ENCODE assay signal across 8 mouse cellular contexts in genomic region chr9:61655433-61655981, GRCm38 (mm10).
DNase-seq lines count a peak whose midpoint lies in the region; ATAC-seq and TF ChIP-seq lines count a peak whose summit lies in the region.

No protein-coding gene starts in this region.

- H3K9ac ChIP-seq in stomach, embryonic 16.5 days (ENCODE audit: low read length), result no peak overlapping the region
- no peak overlapping the region for H3K9ac ChIP-seq in forebrain, embryonic 14.5 days (ENCODE audit: low read length)
- no peak overlapping the region for H3K9ac ChIP-seq in intestine, postnatal 0 days (ENCODE audit: low read depth, low read length)

- H3K4me2 ChIP-seq in stomach, embryonic 16.5 days (ENCODE audit: low read depth, low read length), result no peak overlapping the region
- no peak overlapping the region for H3K4me2 ChIP-seq in forebrain, embryonic 14.5 days (ENCODE audit: low read length)
- H3K4me2 ChIP-seq in intestine, postnatal 0 days (replicated peaks; ENCODE audit: low read depth), result no peak overlapping the region

- peak; percentile 21 for DNase-seq in left cerebral cortex, postnatal 4 days
- no peak for DNase-seq in left cerebral cortex, adult 11 months (ENCODE audit: low spot score)
- peak; percentile 5 for DNase-seq in cerebellum, adult 9-10 months
- peak; percentile 75 to 82 for DNase-seq in heart, postnatal 14 days
- DNase-seq in frontal cortex, postnatal 14 days (ENCODE audit: low spot score in 2 of 2), result no peak
- DNase-seq in forebrain, embryonic 14.5 days (ENCODE audit: low spot score), result no peak

- H3K4me3 ChIP-seq in stomach, embryonic 16.5 days (replicated peaks; ENCODE audit: low read length), result no peak overlapping the region
- H3K4me3 ChIP-seq in forebrain, embryonic 14.5 days (ENCODE audit: low read depth, low read length), result no peak overlapping the region
- no peak overlapping the region for H3K4me3 ChIP-seq in intestine, postnatal 0 days (ENCODE audit: low read depth, low read length)

- no peaks in the 10 kb centered on the region for H3K9me3 ChIP-seq in stomach, embryonic 16.5 days (replicated peaks; ENCODE audit: control insufficient read depth, low read length)
- H3K9me3 ChIP-seq in forebrain, embryonic 14.5 days (replicated peaks; ENCODE audit: control insufficient read depth, low read length), result no peaks in the 10 kb centered on the region
- H3K9me3 ChIP-seq in intestine, postnatal 0 days (ENCODE audit: control insufficient read depth), result no peaks in the 10 kb centered on the region

- 0 out of 2 replicates have a peak, but pooled peaks cover 3% of the 10 kb centered on the region for H3K27me3 ChIP-seq in stomach, embryonic 16.5 days (ENCODE audit: control insufficient read depth, insufficient read depth, low read length)
- no peaks in the 10 kb centered on the region for H3K27me3 ChIP-seq in forebrain, embryonic 14.5 days (replicated peaks; ENCODE audit: control insufficient read depth, insufficient read depth, low read length)
- H3K27me3 ChIP-seq in intestine, postnatal 0 days (replicated peaks; ENCODE audit: control insufficient read depth, insufficient read depth, low read length), result 0 out of 2 replicates have a peak, but pooled peaks cover 7% of the 10 kb centered on the region

- no peaks in the 10 kb centered on the region for H3K36me3 ChIP-seq in stomach, embryonic 16.5 days (ENCODE audit: control insufficient read depth, insufficient read depth, low read length)
- H3K36me3 ChIP-seq in forebrain, embryonic 14.5 days (ENCODE audit: control insufficient read depth, insufficient read depth, low read length), result no peaks in the 10 kb centered on the region
- no peaks in the 10 kb centered on the region for H3K36me3 ChIP-seq in intestine, postnatal 0 days (ENCODE audit: control insufficient read depth, insufficient read depth)

- TF ChIP-seq CTCF in intestine, postnatal 0 days (IDR thresholded peaks at IDR 0.05; ENCODE audit: low read depth), result no peak

- peaks cover 6% of the 10 kb centered on the region; the same call in 1 of the 2 replicates for H3K4me1 ChIP-seq in stomach, embryonic 16.5 days (ENCODE audit: control insufficient read depth, insufficient read depth, low read length)
- H3K4me1 ChIP-seq in forebrain, embryonic 14.5 days (ENCODE audit: control insufficient read depth, insufficient read depth, low read length), result no peaks in the 10 kb centered on the region
- no peaks in the 10 kb centered on the region for H3K4me1 ChIP-seq in intestine, postnatal 0 days (replicated peaks; ENCODE audit: control insufficient read depth, insufficient read depth, low read length)

- intact Hi-C loops in left cerebral cortex, postnatal 4 days (cut with DNase I), result no loop called here
- intact Hi-C loops in heart, postnatal 14 days (cut with DNase I), result no loop called here

- 56% methylated on average over 9 of the region's 9 CpGs for WGBS in stomach, embryonic 16.5 days
- 70% methylated on average over 9 of the region's 9 CpGs for WGBS in forebrain, embryonic 14.5 days
- 62% methylated on average over 9 of the region's 9 CpGs for WGBS in intestine, postnatal 0 days

- ATAC-seq in stomach, embryonic 16.5 days (ENCODE audit: insufficient read depth, low FRiP score), result peak; percentile 78; the same call in 1 of the 2 replicates
- ATAC-seq in forebrain, embryonic 14.5 days, result no peak
- ATAC-seq in intestine, postnatal 0 days, result no peak

- peak overlapping the region; percentile 21; the same call in 1 of the 2 replicates for H3K27ac ChIP-seq in stomach, embryonic 16.5 days (ENCODE audit: low read length)
- no peak overlapping the region for H3K27ac ChIP-seq in forebrain, embryonic 14.5 days (ENCODE audit: low read depth, low read length)
- H3K27ac ChIP-seq in intestine, postnatal 0 days (ENCODE audit: low read depth, low read length), result no peak overlapping the region

Comparison
In these comparisons a context has a peak if more than half of its experiments do, and no peak if none do; other contexts are left out.
1. DNase-seq: peak in left cerebral cortex, postnatal 4 days (single experiment), cerebellum, adult 9-10 months (single experiment) and heart, postnatal 14 days (2 of 2); none in left cerebral cortex, adult 11 months (single experiment), frontal cortex, postnatal 14 days (0 of 2) and forebrain, embryonic 14.5 days (single experiment).